Mouse (Mus musculus): ENCODE measurements around the gene Zfp580. TPM values are rescaled to one million over a fixed set of nuclear protein-coding genes. Genes with fewer than 3 reads are reported as not detected.
"Not testable (repeated sequence)": the region's sequence is repeated elsewhere in the genome, so short reads cannot be mapped to it uniquely, and the experiment has no call there.

Zfp580 gene
- polyA plus RNA-seq (2015; fragmentation: Nextera tagmentation; extraction: Ambion mirVana) = 35.0 and 44.0 TPM in 2 replicates

GRCm38 (mm10) chr7:5051193-5052192 is at the start of gene Zfp580:
Zfp580 (plus strand) TSS chr7:5051538.
- Histone ChIP-seq H3K27ac (ENCODE audit: low read length) (peak within 1 kb of the TSS; percentile 90), H3K36me3 (ENCODE audit: insufficient read depth, low read length) (no peaks in the 10 kb centered on the region), H3K9me3 (ENCODE audit: low read length) (no peaks in the 10 kb centered on the region), H3K27me3 (ENCODE audit: insufficient read depth, low read length) (peaks cover 41% of the 10 kb centered on the region), H3K4me2 (replicated peaks; ENCODE audit: low read depth, low read length) (peak within 1 kb of the TSS; percentile 93), H3K4me3 (ENCODE audit: low read length) (peak within 1 kb of the TSS; percentile 75), H3K4me1 (ENCODE audit: insufficient read depth, low read length) (peaks cover 30% of the 10 kb centered on the region), H3K9ac (replicated peaks; ENCODE audit: low read length) (peak within 1 kb of the TSS; percentile 90)
- WGBS = under 1% methylated on average over 65 of the region's 65 CpGs
- peak; percentile 82 for ATAC-seq (ENCODE audit: low FRiP score, low TSS enrichment)

GRCm38 (mm10) chr7:5002876-5003275 is 48.5 kb upstream of the Zfp580 start:
- not testable (repeated sequence) for H3K27me3 ChIP-seq (ENCODE audit: insufficient read depth, low read length); H3K9ac ChIP-seq (replicated peaks; ENCODE audit: low read length); H3K4me2 ChIP-seq (replicated peaks; ENCODE audit: low read depth, low read length); ATAC-seq (ENCODE audit: low FRiP score, low TSS enrichment); H3K4me1 ChIP-seq (ENCODE audit: insufficient read depth, low read length); H3K27ac ChIP-seq (ENCODE audit: low read length); H3K9me3 ChIP-seq (ENCODE audit: low read length); H3K4me3 ChIP-seq (ENCODE audit: low read length)
- H3K36me3 ChIP-seq (ENCODE audit: insufficient read depth, low read length) = peaks cover 18% of the 10 kb centered on the region
- 74% methylated on average over 8 of the region's 8 CpGs for WGBS

GRCm38 (mm10) chr7:5008229-5008628 is 43.1 kb upstream of the Zfp580 start:
- Histone ChIP-seq H3K9ac (replicated peaks; ENCODE audit: low read length) (no peak overlapping the region), H3K27ac (ENCODE audit: low read length) (no peak overlapping the region), H3K36me3 (ENCODE audit: insufficient read depth, low read length) (peaks cover 67% of the 10 kb centered on the region), H3K9me3 (ENCODE audit: low read length) (no peaks in the 10 kb centered on the region), H3K4me3 (ENCODE audit: low read length) (no peak overlapping the region), H3K4me2 (replicated peaks; ENCODE audit: low read depth, low read length) (no peak overlapping the region), H3K27me3 (ENCODE audit: insufficient read depth, low read length) (no peaks in the 10 kb centered on the region), H3K4me1 (ENCODE audit: insufficient read depth, low read length) (0 out of 2 replicates have a peak, but pooled peaks cover 2% of the 10 kb centered on the region)
- 95% methylated on average over 23 of the region's 26 CpGs for WGBS
- ATAC-seq (ENCODE audit: low FRiP score, low TSS enrichment) = 0 out of 2 replicates have a peak, but pooled peaks have one; percentile 13

- Histone ChIP-seq H3K4me3 (ENCODE audit: low read length) (peak overlapping the region; percentile 86; the same call in 1 of the 2 replicates), H3K27ac (ENCODE audit: low read length) (no peak overlapping the region), H3K4me2 (replicated peaks; ENCODE audit: low read depth, low read length) (peak overlapping the region; percentile 54), H3K36me3 (ENCODE audit: insufficient read depth, low read length) (peaks cover 58% of the 10 kb centered on the region), H3K27me3 (ENCODE audit: insufficient read depth, low read length) (no peaks in the 10 kb centered on the region), H3K9me3 (ENCODE audit: low read length) (no peaks in the 10 kb centered on the region), H3K9ac (replicated peaks; ENCODE audit: low read length) (no peak overlapping the region), H3K4me1 (ENCODE audit: insufficient read depth, low read length) (peaks cover 13% of the 10 kb centered on the region)
- ATAC-seq (ENCODE audit: low FRiP score, low TSS enrichment) = no peak
- WGBS = 92% methylated on average over 27 of the region's 27 CpGs
Measured at GRCm38 (mm10) chr7:5012681-5013513, 38.4 kb upstream of the Zfp580 start.

- H3K27me3 ChIP-seq (ENCODE audit: insufficient read depth, low read length) = no peaks in the 10 kb centered on the region
- WGBS = 0% methylated on average over 41 of the region's 42 CpGs
Measured at GRCm38 (mm10) chr7:5014251-5015117, 36.9 kb upstream of the Zfp580 start, which contains the start of the genes Zfp524 and Fiz1. Zfp524 (plus strand) TSS chr7:5014415. Fiz1 (minus strand) TSS chr7:5014697.

GRCm38 (mm10) chr7:5015118-5016001 is 36.0 kb upstream of the Zfp580 start, which contains the start of gene Gm44973:
Gm44973 (plus strand) TSS chr7:5015496.
- H3K9me3 ChIP-seq (ENCODE audit: low read length) = no peaks in the 10 kb centered on the region
- WGBS = under 1% methylated on average over 51 of the region's 76 CpGs
- peak; percentile 79 for ATAC-seq (ENCODE audit: low FRiP score, low TSS enrichment)

More at GRCm38 (mm10) chr7:5014251-5015117, 36.9 kb upstream of the Zfp580 start, which contains the start of the genes Zfp524 and Fiz1:
- Histone ChIP-seq H3K4me2 (replicated peaks; ENCODE audit: low read depth, low read length) (peak within 1 kb of the TSS; percentile 73), H3K4me3 (ENCODE audit: low read length) (peak within 1 kb of the TSS; percentile 86), H3K4me1 (ENCODE audit: insufficient read depth, low read length) (peaks cover 21% of the 10 kb centered on the region), H3K9ac (replicated peaks; ENCODE audit: low read length) (peak within 1 kb of the TSS; percentile 95), H3K27ac (ENCODE audit: low read length) (peak within 1 kb of the TSS; percentile 99), H3K9me3 (ENCODE audit: low read length) (no peaks in the 10 kb centered on the region), H3K36me3 (ENCODE audit: insufficient read depth, low read length) (peaks cover 42% of the 10 kb centered on the region)
- peak; percentile 81 for ATAC-seq (ENCODE audit: low FRiP score, low TSS enrichment)

GRCm38 (mm10) chr7:5016057-5016456 is 35.3 kb upstream of the Zfp580 start:
- ATAC-seq (ENCODE audit: low FRiP score, low TSS enrichment) = no peak
- H3K9me3 ChIP-seq (ENCODE audit: low read length) = no peaks in the 10 kb centered on the region
- H3K4me1 ChIP-seq (ENCODE audit: insufficient read depth, low read length) = peaks cover 22% of the 10 kb centered on the region
- H3K36me3 ChIP-seq (ENCODE audit: insufficient read depth, low read length) = peaks cover 26% of the 10 kb centered on the region
- peak overlapping the region; percentile 99 for H3K27ac ChIP-seq (ENCODE audit: low read length)
- H3K27me3 ChIP-seq (ENCODE audit: insufficient read depth, low read length) = no peaks in the 10 kb centered on the region
- WGBS = 57% methylated on average over 3 of the region's 3 CpGs
- peak overlapping the region; percentile 79 for H3K9ac ChIP-seq (replicated peaks; ENCODE audit: low read length)
- peak overlapping the region; percentile 73 for H3K4me2 ChIP-seq (replicated peaks; ENCODE audit: low read depth, low read length)
- H3K4me3 ChIP-seq (ENCODE audit: low read length) = peak overlapping the region; percentile 86

More at GRCm38 (mm10) chr7:5015118-5016001, 36.0 kb upstream of the Zfp580 start, which contains the start of gene Gm44973:
- Histone ChIP-seq H3K36me3 (ENCODE audit: insufficient read depth, low read length) (peaks cover 33% of the 10 kb centered on the region), H3K4me3 (ENCODE audit: low read length) (peak within 1 kb of the TSS; percentile 86), H3K27me3 (ENCODE audit: insufficient read depth, low read length) (no peaks in the 10 kb centered on the region), H3K4me1 (ENCODE audit: insufficient read depth, low read length) (peaks cover 21% of the 10 kb centered on the region), H3K4me2 (replicated peaks; ENCODE audit: low read depth, low read length) (peak within 1 kb of the TSS; percentile 73), H3K9ac (replicated peaks; ENCODE audit: low read length) (peak within 1 kb of the TSS; percentile 95), H3K27ac (ENCODE audit: low read length) (peak within 1 kb of the TSS; percentile 99)

GRCm38 (mm10) chr7:5016920-5017319 is 34.4 kb upstream of the Zfp580 start:
- Histone ChIP-seq H3K9me3 (ENCODE audit: low read length) (no peaks in the 10 kb centered on the region), H3K27me3 (ENCODE audit: insufficient read depth, low read length) (no peaks in the 10 kb centered on the region), H3K27ac (ENCODE audit: low read length) (no peak overlapping the region), H3K9ac (replicated peaks; ENCODE audit: low read length) (no peak overlapping the region), H3K36me3 (ENCODE audit: insufficient read depth, low read length) (peaks cover 17% of the 10 kb centered on the region), H3K4me3 (ENCODE audit: low read length) (no peak overlapping the region), H3K4me1 (ENCODE audit: insufficient read depth, low read length) (peaks cover 31% of the 10 kb centered on the region), H3K4me2 (replicated peaks; ENCODE audit: low read depth, low read length) (no peak overlapping the region)
- WGBS = 93% methylated on average over 2 of the region's 2 CpGs
- ATAC-seq (ENCODE audit: low FRiP score, low TSS enrichment) = no peak
